Mouse (Mus musculus) G1E (cell line): Measurements from ENCODE around the gene Frem3.

Source experiments
- CTCF ChIP-seq: IDR thresholded peaks from 2 replicates; pipeline ENCODE4 v1.5.1; 2012; ENCODE audit warnings: low read depth, low read length, inconsistent platforms, mixed read lengths
- GATA1 ChIP-seq: IDR thresholded peaks from 2 replicates; pipeline ENCODE4 v1.6.1; 2012; ENCODE audit warnings: borderline replicate concordance, low read length, inconsistent platforms, mixed read lengths
- GATA2 ChIP-seq: IDR thresholded peaks from 2 replicates; pipeline ENCODE4 v1.6.1; 2012; ENCODE audit warnings: low read depth, low read length, inconsistent platforms, borderline replicate concordance
- POLR2AphosphoS5 ChIP-seq: IDR thresholded peaks from 2 replicates; pipeline ENCODE4 v1.6.1; 2012; ENCODE audit warnings: low read depth, low read length, inconsistent platforms; ENCODE audit not compliant: insufficient replicate concordance
- TAL1 ChIP-seq: conservative IDR thresholded peaks from 2 replicates; pipeline ENCODE4 v1.6.1; 2012; ENCODE audit warnings: low read depth, low read length, inconsistent platforms, mixed read lengths

GRCm38 (mm10) chr8:80611441-80611751 lies 516 bp downstream of the Frem3 start:
- TF ChIP-seq CTCF (no peak), GATA1 (no peak), TAL1 (no peak), POLR2AphosphoS5 (no peak), GATA2 (no peak)
